Mouse (Mus musculus) MN1 (cell line): ENCODE results near the gene Dnase2a.

Experiments
- DNase-seq: peaks from one replicate; pipeline ENCODE4 v3.0.0-alpha.2; 2016; ENCODE audit warnings: low spot score

The Dnase2a gene

GRCm38 (mm10) chr8:84970135-84970790, 61.9 kb downstream of the Dnase2a start:
- peak; percentile 49 for DNase-seq

- DNase-seq, result no peak
Measured at GRCm38 (mm10) chr8:84970913-84971312, 62.6 kb downstream of the Dnase2a start.
